Mouse (Mus musculus) bone marrow macrophage, adult 2 months (primary cell): ENCODE data around the gene St14.

Experiments
- CTCF ChIP-seq: IDR thresholded peaks from 2 replicates; pipeline ENCODE4 v1.5.1; 2012; ENCODE audit warnings: low read depth, mild to moderate bottlenecking, low read length, moderate library complexity
- POLR2A ChIP-seq: IDR thresholded peaks from 2 replicates; pipeline ENCODE4 v1.6.1; 2012; ENCODE audit warnings: mild to moderate bottlenecking, low read depth, low read length, borderline replicate concordance

- TF ChIP-seq CTCF (no peak), POLR2A (no peak)
Measured at GRCm38 (mm10) chr9:31129956-31130355, 1.7 kb downstream of the St14 start.
